Mouse (Mus musculus) kidney, embryonic 14.5 days (tissue): ENCODE results near the gene Tmem72. TPM values are rescaled to one million over a fixed set of nuclear protein-coding genes. Genes with fewer than 3 reads are reported as not detected.

Experiments
- ATAC-seq: fragments of 200-750 bp; cut with Nextera tagmentation; 2 replicates; pipeline ENCODE4 v1.8.0; 2017; ENCODE audit warnings: moderate number of reproducible peaks, mild to moderate bottlenecking, moderate TSS enrichment, moderate library complexity; ENCODE audit not compliant: low FRiP score, low TSS enrichment
- H3K27ac ChIP-seq: fragments of 300-500 bp; sonication (generic); 2 replicates; pipeline ENCODE4 v1.5.1; 2014; ENCODE audit warnings: low read depth, mild to moderate bottlenecking, low read length, moderate library complexity, mixed read lengths
- H3K27me3 ChIP-seq: fragments of 300-500 bp; sonication (generic); 2 replicates; pipeline ENCODE4 v1.6.1; 2014; ENCODE audit warnings: mild to moderate bottlenecking, low read length; ENCODE audit not compliant: control insufficient read depth, insufficient read depth
- H3K36me3 ChIP-seq: fragments of 300-500 bp; sonication (generic); 2 replicates; pipeline ENCODE4 v1.6.1; 2014; ENCODE audit warnings: low read length, mixed read lengths; ENCODE audit not compliant: control insufficient read depth, insufficient read depth
- H3K4me1 ChIP-seq: fragments of 300-500 bp; sonication (generic); 2 replicates; pipeline ENCODE4 v1.6.1; 2014; ENCODE audit warnings: low read length, mixed read lengths; ENCODE audit not compliant: control insufficient read depth, insufficient read depth
- H3K4me2 ChIP-seq: fragments of 300-500 bp; sonication (generic); replicated peaks from 2 replicates; pipeline ENCODE4 v1.6.1; 2014; ENCODE audit warnings: low read depth, mild to moderate bottlenecking, low read length
- H3K4me3 ChIP-seq: fragments of 300-500 bp; sonication (generic); 2 replicates; pipeline ENCODE4 v1.5.1; 2014; ENCODE audit warnings: mild to moderate bottlenecking, low read length
- H3K9ac ChIP-seq: fragments of 300-500 bp; sonication (generic); 2 replicates; pipeline ENCODE4 v1.6.1; 2014; ENCODE audit warnings: low read depth, mild to moderate bottlenecking, low read length, moderate library complexity
- H3K9me3 ChIP-seq: fragments of 300-500 bp; sonication (generic); 2 replicates; pipeline ENCODE4 v1.6.1; 2016; ENCODE audit warnings: low read length; ENCODE audit not compliant: control insufficient read depth
- WGBS: fragments of 180-500 bp; shearing (Covaris S2); extraction: QIAGEN DNeasy Blood & Tissue Kit; methylation state at CpG from one replicate; pipeline ENCODE4 v1.1.7; 2014; 5-methylcytosine and 5-hydroxymethylcytosine counted together
- polyA plus RNA-seq: library from polyadenylated mRNA; unstranded; fragments of >200 nt; fragmentation: Nextera tagmentation; extraction: Ambion mirVana; gene quantifications from 2 replicates; pipeline ENCODE4 v1.2.1, GENCODE M21; 2014

The Tmem72 gene
- polyA plus RNA-seq, 1 experiment from 2014 or later, result 1.8 TPM

- Histone ChIP-seq H3K4me2 (no peak overlapping the region), H3K4me3 (no peak overlapping the region), H3K27ac (no peak overlapping the region), H3K36me3 (no peaks in the 10 kb centered on the region), H3K9me3 (no peaks in the 10 kb centered on the region), H3K27me3 (no peaks in the 10 kb centered on the region), H3K4me1 (no peaks in the 10 kb centered on the region), H3K9ac (no peak overlapping the region)
- ATAC-seq, result no peak
Measured at GRCm38 (mm10) chr6:116700821-116701220, 15.9 kb downstream of the Tmem72 start.

DNA sequence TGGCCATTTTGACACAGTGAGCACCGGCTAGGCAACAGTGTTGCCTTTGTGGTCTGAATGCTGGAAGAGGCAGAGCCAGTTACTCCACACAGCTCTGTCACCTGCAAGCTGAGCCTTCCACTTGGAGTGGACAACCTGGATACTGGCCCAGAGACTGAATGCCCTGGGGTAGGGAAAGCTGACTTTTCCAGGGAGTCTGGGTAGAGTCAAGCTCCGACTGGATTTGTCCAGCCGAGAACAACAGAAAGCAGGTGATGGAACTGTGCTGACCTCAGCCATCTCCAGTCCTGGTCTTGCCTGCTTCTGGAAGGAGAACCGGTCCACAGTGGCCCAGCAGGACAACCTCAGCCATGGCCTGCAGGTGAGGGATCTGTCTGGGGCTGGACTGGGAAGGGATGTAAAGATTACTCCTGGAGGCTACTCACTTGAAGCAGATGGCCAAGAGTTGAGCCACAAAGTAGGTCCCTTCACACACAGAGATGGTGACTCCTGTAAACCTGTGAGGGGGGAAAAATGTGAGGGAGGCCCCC is 18.8 kb downstream of the Tmem72 start:
- Histone ChIP-seq H3K9ac (no peak overlapping the region), H3K4me3 (no peak overlapping the region), H3K9me3 (no peaks in the 10 kb centered on the region), H3K36me3 (no peaks in the 10 kb centered on the region), H3K27ac (no peak overlapping the region), H3K4me2 (no peak overlapping the region), H3K27me3 (no peaks in the 10 kb centered on the region), H3K4me1 (no peaks in the 10 kb centered on the region)
- ATAC-seq, result no peak
- whole genome bisulfite sequencing, result 87% methylated on average over 4 of the region's 4 CpGs

GRCm38 (mm10) chr6:116697413-116697812 is 19.3 kb downstream of the Tmem72 start:
- Histone ChIP-seq H3K27ac (no peak overlapping the region), H3K4me2 (no peak overlapping the region), H3K36me3 (no peaks in the 10 kb centered on the region), H3K9me3 (no peaks in the 10 kb centered on the region), H3K27me3 (no peaks in the 10 kb centered on the region), H3K9ac (no peak overlapping the region), H3K4me1 (no peaks in the 10 kb centered on the region), H3K4me3 (no peak overlapping the region)
- 47% methylated on average over 2 of the region's 2 CpGs for WGBS
- ATAC-seq, result no peak

DNA sequence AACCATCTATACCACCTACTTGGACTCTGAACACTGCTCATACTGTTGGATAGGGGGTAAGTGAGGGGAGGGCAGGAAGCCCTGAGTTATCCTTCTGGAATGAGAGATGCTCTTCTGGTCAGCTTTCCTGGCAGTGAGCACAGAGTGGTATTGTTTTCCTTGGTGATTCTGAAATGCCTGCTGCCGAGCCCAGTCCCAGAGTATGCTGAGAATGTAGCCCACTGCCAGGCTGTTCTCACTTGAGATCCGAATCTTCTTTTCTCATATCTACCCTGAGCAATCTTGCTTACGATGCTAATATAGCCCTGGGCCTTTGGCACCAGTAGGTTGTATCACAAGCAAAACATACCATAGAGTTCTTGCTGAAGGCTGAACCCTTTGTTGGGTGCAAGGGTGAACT is 22.4 kb downstream of the Tmem72 start:
- H3K9ac ChIP-seq, result no peak overlapping the region
- no peaks in the 10 kb centered on the region for H3K36me3 ChIP-seq
- H3K4me2 ChIP-seq, result no peak overlapping the region
- no peak for ATAC-seq
- H3K4me1 ChIP-seq, result no peaks in the 10 kb centered on the region
- no peak overlapping the region for H3K27ac ChIP-seq
- H3K4me3 ChIP-seq, result no peak overlapping the region
- no peaks in the 10 kb centered on the region for H3K9me3 ChIP-seq
- H3K27me3 ChIP-seq, result no peaks in the 10 kb centered on the region
- WGBS, result 81% methylated on average over 3 of the region's 3 CpGs

- Histone ChIP-seq H3K4me1 (no peaks in the 10 kb centered on the region), H3K9me3 (no peaks in the 10 kb centered on the region), H3K4me3 (no peak overlapping the region), H3K9ac (no peak overlapping the region), H3K27me3 (no peaks in the 10 kb centered on the region), H3K4me2 (no peak overlapping the region), H3K36me3 (no peaks in the 10 kb centered on the region), H3K27ac (no peak overlapping the region)
- ATAC-seq, result no peak
- 73% methylated on average over 4 of the region's 4 CpGs for WGBS
Measured at GRCm38 (mm10) chr6:116693639-116694038, 23.1 kb downstream of the Tmem72 start.

DNA sequence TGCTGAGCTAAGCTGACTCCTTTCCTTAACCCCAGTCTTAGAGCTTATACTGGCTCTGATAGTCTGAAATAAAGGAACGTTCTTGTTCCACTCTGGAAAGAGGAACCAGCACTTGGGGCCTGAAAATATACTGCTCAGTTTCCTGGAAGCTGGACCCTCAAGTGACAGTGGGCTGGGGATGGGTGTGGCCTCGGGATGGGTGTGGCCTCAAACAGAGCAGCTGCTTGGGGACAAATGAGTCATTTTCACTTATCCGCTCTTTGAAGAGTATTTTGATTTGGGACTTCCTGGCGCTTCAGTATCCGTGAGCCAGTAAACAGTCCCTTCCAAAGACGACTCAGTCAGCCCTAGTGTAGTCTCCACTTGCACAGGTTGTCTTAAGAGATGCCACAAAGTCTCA is 34.4 kb downstream of the Tmem72 start:
- Histone ChIP-seq H3K9me3 (no peaks in the 10 kb centered on the region), H3K4me1 (no peaks in the 10 kb centered on the region), H3K4me2 (no peak overlapping the region), H3K4me3 (no peak overlapping the region), H3K9ac (no peak overlapping the region), H3K36me3 (no peaks in the 10 kb centered on the region), H3K27ac (no peak overlapping the region), H3K27me3 (no peaks in the 10 kb centered on the region; the same call in 1 of the 2 replicates)
- 47% methylated on average over 6 of the region's 6 CpGs for WGBS
- ATAC-seq, result no peak

DNA sequence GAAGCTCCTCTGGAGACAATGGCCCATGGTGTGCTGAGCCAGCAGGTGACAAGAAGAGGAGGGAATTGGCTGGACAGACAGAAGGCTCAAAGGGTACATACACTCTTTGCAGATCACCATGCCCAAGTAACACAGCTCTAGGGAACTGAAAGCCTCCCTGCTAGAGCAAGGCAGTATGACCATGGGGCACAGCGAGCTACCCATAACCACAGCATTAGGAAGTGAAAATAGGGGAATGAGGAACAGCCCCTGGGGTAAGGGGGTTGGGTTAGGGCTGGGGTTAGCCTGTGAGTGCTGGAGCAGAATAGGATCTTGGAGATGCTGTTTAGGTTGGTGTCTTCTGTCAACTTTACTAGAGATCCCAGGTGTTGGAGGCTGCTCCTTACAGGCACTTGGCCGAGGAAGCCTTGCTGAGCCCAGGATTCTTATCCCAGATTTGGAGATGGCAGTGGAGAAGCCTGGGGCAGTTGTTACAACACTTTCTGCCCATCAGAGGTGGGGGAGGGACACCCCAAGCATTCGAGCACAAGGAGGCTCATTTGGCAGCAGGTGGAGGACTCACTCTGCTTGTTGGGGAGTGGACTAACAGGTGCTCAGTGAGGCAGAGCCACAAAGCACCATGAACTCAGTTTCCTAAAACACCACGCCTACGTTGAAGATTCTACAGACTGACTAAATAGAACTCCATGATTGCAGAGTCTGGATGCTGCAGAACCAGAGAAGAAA is 37.0 kb downstream of the Tmem72 start:
- Histone ChIP-seq H3K9ac (no peak overlapping the region), H3K4me2 (no peak overlapping the region), H3K36me3 (no peaks in the 10 kb centered on the region), H3K4me1 (no peaks in the 10 kb centered on the region), H3K9me3 (no peaks in the 10 kb centered on the region), H3K27ac (no peak overlapping the region), H3K27me3 (no peaks in the 10 kb centered on the region; the same call in 1 of the 2 replicates), H3K4me3 (no peak overlapping the region)
- ATAC-seq, result no peak
- WGBS, result 60% methylated on average over 5 of the region's 5 CpGs

DNA sequence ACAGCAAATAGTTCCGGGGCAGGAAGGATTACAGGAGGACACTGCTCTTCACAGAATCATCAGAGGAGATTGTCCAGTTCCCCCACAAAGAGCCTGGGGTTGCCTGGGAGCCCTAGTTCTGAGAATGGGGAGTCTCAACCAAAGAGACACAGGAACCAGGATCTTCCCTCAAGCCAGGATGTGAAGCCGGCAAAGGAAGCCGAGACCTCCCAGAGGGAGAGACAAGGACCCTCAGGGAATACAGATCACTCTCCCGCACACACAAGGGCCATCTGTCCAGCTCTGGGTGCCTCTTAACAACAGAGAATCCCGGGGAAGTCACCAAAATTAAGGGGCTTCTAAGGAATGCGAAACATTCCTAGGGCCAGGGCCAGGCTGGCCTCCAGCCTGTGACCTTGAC is 39.4 kb downstream of the Tmem72 start:
- Histone ChIP-seq H3K4me2 (no peak overlapping the region), H3K4me1 (peaks cover 10% of the 10 kb centered on the region; the same call in 1 of the 2 replicates), H3K36me3 (no peaks in the 10 kb centered on the region), H3K9me3 (no peaks in the 10 kb centered on the region), H3K27ac (no peak overlapping the region), H3K27me3 (no peaks in the 10 kb centered on the region; the same call in 1 of the 2 replicates), H3K4me3 (no peak overlapping the region), H3K9ac (no peak overlapping the region)
- 73% methylated on average over 6 of the region's 6 CpGs for WGBS
- ATAC-seq, result no peak

GRCm38 (mm10) chr6:116676355-116676913 is 40.3 kb downstream of the Tmem72 start:
- H3K36me3 ChIP-seq, result no peaks in the 10 kb centered on the region
- H3K4me2 ChIP-seq, result no peak overlapping the region
- no peaks in the 10 kb centered on the region; the same call in 1 of the 2 replicates for H3K27me3 ChIP-seq
- H3K9me3 ChIP-seq, result no peaks in the 10 kb centered on the region
- 60% methylated on average over 10 of the region's 10 CpGs for WGBS
- H3K9ac ChIP-seq, result no peak overlapping the region
- peaks cover 10% of the 10 kb centered on the region; the same call in 1 of the 2 replicates for H3K4me1 ChIP-seq
- no peak for ATAC-seq
- no peak overlapping the region for H3K4me3 ChIP-seq
- no peak overlapping the region for H3K27ac ChIP-seq
